Mouse (Mus musculus) MEL (cell line): ENCODE measurements around the gene Abcd1. TPM values are rescaled to one million over a fixed set of nuclear protein-coding genes. Genes with fewer than 3 reads are reported as not detected.

Source experiments
- DNase-seq: peaks from one replicate; pipeline ENCODE4 v3.0.0; 2011; ENCODE audit warnings: low read depth, low spot score
- H3K27ac ChIP-seq: 2 replicates; pipeline ENCODE4 v1.5.1; 2012; ENCODE audit warnings: low read depth, mild to moderate bottlenecking, control low read depth, low read length, moderate library complexity; ENCODE audit not compliant: control insufficient read depth
- H3K27me3 ChIP-seq, 2 experiments: fragments of 150-350 bp in 1 of 2; sonication (generic) in 1 of 2; 2 replicates each; pipeline ENCODE4 v1.6.1; 2012; ENCODE audit warnings: low read length in 2 of 2, mild to moderate bottlenecking in 2 of 2, improper control_type of control experiment in 1 of 2, moderate library complexity in 1 of 2; ENCODE audit not compliant: insufficient read depth in 2 of 2, control insufficient read depth in 1 of 2
- H3K36me3 ChIP-seq, 2 experiments: 2 replicates each; pipeline ENCODE4 v1.6.1; 2012 to 2014; ENCODE audit warnings: low read length in 2 of 2, improper control_type of control experiment in 1 of 2, inconsistent platforms in 1 of 2, mild to moderate bottlenecking in 1 of 2; ENCODE audit not compliant: insufficient read depth in 2 of 2, control insufficient read depth in 1 of 2
- H3K4me1 ChIP-seq, 2 experiments: fragments of 150-350 bp in 1 of 2; sonication (generic) in 1 of 2; 2 replicates each; pipeline ENCODE4 v1.6.1; 2012; ENCODE audit warnings: low read length in 2 of 2, improper control_type of control experiment in 1 of 2, mild to moderate bottlenecking in 1 of 2; ENCODE audit not compliant: insufficient read depth in 2 of 2, control insufficient read depth in 1 of 2
- H3K4me3 ChIP-seq, 2 experiments: fragments of 150-350 bp in 1 of 2; sonication (generic) in 1 of 2; 2 replicates each; pipeline ENCODE4 v1.5.1; 2012; ENCODE audit warnings: low read depth in 2 of 2, low read length in 2 of 2, mild to moderate bottlenecking in 2 of 2, moderate library complexity in 2 of 2, control low read depth in 1 of 2, improper control_type of control experiment in 1 of 2; ENCODE audit not compliant: control insufficient read depth in 1 of 2, insufficient read depth in 1 of 2
- H3K79me2 ChIP-seq: 2 replicates; pipeline ENCODE4 v1.6.1; 2012; ENCODE audit warnings: mild to moderate bottlenecking, low read length, moderate library complexity; ENCODE audit not compliant: control insufficient read depth, poor library complexity, insufficient read depth
- H3K9ac ChIP-seq: 2 replicates; pipeline ENCODE4 v1.6.1; 2012; ENCODE audit warnings: low read depth, mild to moderate bottlenecking, control low read depth, low read length, moderate library complexity; ENCODE audit not compliant: control insufficient read depth, poor library complexity, severe bottlenecking
- H3K9me3 ChIP-seq: fragments of 150-350 bp; sonication (generic); replicated peaks from 2 replicates; pipeline ENCODE4 v1.6.1; 2012; ENCODE audit warnings: mild to moderate bottlenecking, low read length, improper control_type of control experiment, moderate library complexity; ENCODE audit not compliant: insufficient read depth
- BHLHE40 ChIP-seq: IDR thresholded peaks from 2 replicates; pipeline ENCODE4 v1.6.1; 2012; ENCODE audit warnings: low read depth, mild to moderate bottlenecking, inconsistent platforms, low read length, improper control_type of control experiment, borderline replicate concordance
- EP300 ChIP-seq, 2 experiments: IDR thresholded peaks; 2 replicates each; pipeline ENCODE4 v1.6.1; 2011; ENCODE audit warnings: improper control_type of control experiment in 2 of 2, low read length in 2 of 2, low read depth in 1 of 2, mild to moderate bottlenecking in 1 of 2
- ETS1 ChIP-seq: IDR thresholded peaks from 2 replicates; pipeline ENCODE4 v1.6.1; 2012; ENCODE audit warnings: low read depth, mild to moderate bottlenecking, inconsistent platforms, low read length, improper control_type of control experiment, moderate library complexity
- GABPA ChIP-seq: IDR thresholded peaks from 2 replicates; pipeline ENCODE4 v1.6.1; 2012; ENCODE audit warnings: low read depth, mild to moderate bottlenecking, inconsistent platforms, low read length, improper control_type of control experiment, moderate library complexity
- GATA1 ChIP-seq: IDR thresholded peaks from 2 replicates; pipeline ENCODE4 v1.6.1; 2011; ENCODE audit warnings: low read depth, low read length, improper control_type of control experiment
- HCFC1 ChIP-seq: IDR thresholded peaks from 2 replicates; pipeline ENCODE4 v1.6.1; 2012; ENCODE audit warnings: low read depth, mild to moderate bottlenecking, inconsistent platforms, low read length, improper control_type of control experiment, moderate library complexity
- JUND ChIP-seq: IDR thresholded peaks from 2 replicates; pipeline ENCODE4 v1.6.1; 2011; ENCODE audit warnings: low read depth, mild to moderate bottlenecking, improper control_type of control experiment, low read length
- MAFK ChIP-seq: IDR thresholded peaks from 2 replicates; pipeline ENCODE4 v1.6.1; 2011; ENCODE audit warnings: low read depth, mild to moderate bottlenecking, low read length, improper control_type of control experiment, borderline replicate concordance
- MXI1 ChIP-seq: IDR thresholded peaks from 2 replicates; pipeline ENCODE4 v1.6.1; 2011; ENCODE audit warnings: mild to moderate bottlenecking, low read depth, low read length, improper control_type of control experiment
- NELFE ChIP-seq: IDR thresholded peaks from 2 replicates; pipeline ENCODE4 v1.6.1; 2011; ENCODE audit warnings: low read depth, low read length, improper control_type of control experiment
- POLR2AphosphoS2 ChIP-seq: IDR thresholded peaks from 2 replicates; pipeline ENCODE4 v1.6.1; 2011; ENCODE audit warnings: low read length, improper control_type of control experiment
- POLR2AphosphoS5 ChIP-seq: IDR thresholded peaks from 2 replicates; pipeline ENCODE4 v1.6.1; 2012; ENCODE audit warnings: low read depth, borderline replicate concordance, mild to moderate bottlenecking, inconsistent platforms, low read length, moderate library complexity, mixed read lengths
- TAL1 ChIP-seq: IDR thresholded peaks from 2 replicates; pipeline ENCODE4 v1.6.1; 2012; ENCODE audit warnings: mild to moderate bottlenecking, inconsistent platforms, low read length, moderate library complexity, mixed read lengths
- TBP ChIP-seq: IDR thresholded peaks from 2 replicates; pipeline ENCODE4 v1.8.0; 2011; ENCODE audit warnings: low read depth, low read length, improper control_type of control experiment
- USF1 ChIP-seq: IDR thresholded peaks from 2 replicates; pipeline ENCODE4 v1.6.1; 2014; ENCODE audit warnings: low read depth, mild to moderate bottlenecking, inconsistent platforms, low read length, improper control_type of control experiment, moderate library complexity
- USF2 ChIP-seq, 2 experiments: IDR thresholded peaks; 2 replicates each; pipeline ENCODE4 v1.6.1; 2011 to 2012; ENCODE audit warnings: improper control_type of control experiment in 2 of 2, low read length in 2 of 2, borderline replicate concordance in 1 of 2, inconsistent platforms in 1 of 2, low read depth in 1 of 2, mild to moderate bottlenecking in 1 of 2; ENCODE audit not compliant: insufficient read depth in 1 of 2
- ZKSCAN1 ChIP-seq: IDR thresholded peaks from 2 replicates; pipeline ENCODE4 v1.6.1; 2012; ENCODE audit warnings: low read depth, mild to moderate bottlenecking, inconsistent platforms, low read length, improper control_type of control experiment, moderate library complexity
- ZNF384 ChIP-seq: IDR thresholded peaks from 2 replicates; pipeline ENCODE4 v1.6.1; 2012; ENCODE audit warnings: low read depth, mild to moderate bottlenecking, inconsistent platforms, low read length, improper control_type of control experiment
- polyA plus RNA-seq, 2 experiments: library from polyadenylated mRNA; stranded (reverse) in 1 of 2; unstranded in 1 of 2; fragments of >175 nt in 1 of 2; fragments of >200 nt in 1 of 2; gene quantifications; 2 replicates each; pipeline versions ENCODE4 v1.2.1 to v1.2.4; 2012; ENCODE audit warnings: low replicate concordance in 2 of 2, low read depth in 1 of 2; ENCODE audit not compliant: insufficient read length in 2 of 2, insufficient read depth in 1 of 2, missing spikeins in 1 of 2
- total RNA-seq: library from RNA; depleted of rRNA; stranded (reverse); fragments of 300-350 nt; gene quantifications from 2 replicates; pipeline ENCODE4 v1.2.3, GENCODE M21; 2012

Abcd1 gene
- total and polyA plus RNA-seq, 3 experiments = 4.8 to 17.3 TPM; not detected in 1

GRCm38 (mm10) chrX:73717667-73718066, 1.3 kb downstream of the Abcd1 start:
- H3K36me3 ChIP-seq = peaks cover 0 to 21% of the 10 kb centered on the region in 2 experiments; a peak in 2 of 4 replicates
- peaks cover 30% of the 10 kb centered on the region for H3K79me2 ChIP-seq
- H3K27ac ChIP-seq = peak overlapping the region; percentile 85
- no peaks in the 10 kb centered on the region for H3K27me3 ChIP-seq
- no peaks in the 10 kb centered on the region for H3K9me3 ChIP-seq
- peaks cover 4 to 25% of the 10 kb centered on the region in 2 experiments for H3K4me1 ChIP-seq
- peak overlapping the region; percentile 55 to 83 for H3K4me3 ChIP-seq
- H3K9ac ChIP-seq = peak overlapping the region; percentile 89
- DNase-seq = peak; percentile 60
- peak; percentile 18; the same call in 1 of the 2 replicates for TF ChIP-seq MXI1
- no peak for TF ChIP-seq USF2 (IDR thresholded peaks at IDR 0.05; ENCODE audit: borderline replicate concordance in 1 of 2, insufficient read depth in 1 of 2, low read depth in 1 of 2, low read length in 2 of 2)

GRCm38 (mm10) chrX:73718271-73718670, 1.9 kb downstream of the Abcd1 start:
- peaks cover 30% of the 10 kb centered on the region for H3K79me2 ChIP-seq
- H3K4me3 ChIP-seq = peak overlapping the region; percentile 55 to 83; a peak in 3 of 4 replicates
- no peak for DNase-seq
- H3K9ac ChIP-seq = peak overlapping the region; percentile 22
- no peaks in the 10 kb centered on the region for H3K9me3 ChIP-seq
- peaks cover 0 to 21% of the 10 kb centered on the region in 2 experiments; a peak in 2 of 4 replicates for H3K36me3 ChIP-seq
- peaks cover 4 to 25% of the 10 kb centered on the region in 2 experiments for H3K4me1 ChIP-seq
- H3K27me3 ChIP-seq = no peaks in the 10 kb centered on the region
- H3K27ac ChIP-seq = no peak overlapping the region
- TF ChIP-seq USF2 (IDR thresholded peaks at IDR 0.05; ENCODE audit: borderline replicate concordance in 1 of 2, insufficient read depth in 1 of 2, low read depth in 1 of 2, low read length in 2 of 2) = no peak
- no peak for TF ChIP-seq ETS1
- TF ChIP-seq POLR2AphosphoS2 = no peak
- no peak for TF ChIP-seq TAL1
- no peak for TF ChIP-seq MAFK
- TF ChIP-seq USF1 = no peak
- TF ChIP-seq HCFC1 = no peak
- TF ChIP-seq EP300 (IDR thresholded peaks at IDR 0.05; ENCODE audit: low read depth in 1 of 2, low read length in 2 of 2) = no peak
- TF ChIP-seq ZKSCAN1 = no peak
- no peak for TF ChIP-seq GABPA
- no peak for TF ChIP-seq ZNF384
- no peak for TF ChIP-seq NELFE
- TF ChIP-seq TBP = no peak
- TF ChIP-seq JUND = no peak
- TF ChIP-seq GATA1 = no peak
- no peak for TF ChIP-seq BHLHE40
- TF ChIP-seq POLR2AphosphoS5 = no peak
